Mouse (Mus musculus) midbrain, embryonic 10.5 days (tissue): ENCODE measurements around the gene Gba2. TPM values are rescaled to one million over a fixed set of nuclear protein-coding genes. Genes with fewer than 3 reads are reported as not detected.

ENCODE experiments used
- DNase-seq: peaks from one replicate; pipeline ENCODE4 v3.0.0-alpha.2; 2017; ENCODE audit warnings: low spot score
- H3K27ac ChIP-seq: fragments of 300-500 bp; sonication (generic); replicated peaks from 2 replicates; pipeline ENCODE4 v1.5.1; 2016; ENCODE audit warnings: mild to moderate bottlenecking
- H3K27me3 ChIP-seq: fragments of 300-500 bp; sonication (generic); 2 replicates; pipeline ENCODE4 v1.6.1; 2016; ENCODE audit warnings: low read depth, mild to moderate bottlenecking; ENCODE audit not compliant: poor library complexity, severe bottlenecking
- H3K36me3 ChIP-seq: fragments of 300-500 bp; sonication (generic); 2 replicates; pipeline ENCODE4 v1.6.1; 2016; ENCODE audit warnings: mild to moderate bottlenecking, moderate library complexity
- H3K4me1 ChIP-seq: fragments of 300-500 bp; sonication (generic); 2 replicates; pipeline ENCODE4 v1.6.1; 2016
- H3K4me3 ChIP-seq: fragments of 300-500 bp; sonication (generic); 2 replicates; pipeline ENCODE4 v1.5.1; 2016; ENCODE audit warnings: mild to moderate bottlenecking, moderate library complexity
- H3K9me3 ChIP-seq: fragments of 300-500 bp; sonication (generic); replicated peaks from 2 replicates; pipeline ENCODE4 v1.6.1; 2016; ENCODE audit warnings: mild to moderate bottlenecking
- WGBS: fragments of 180-500 bp; shearing (Covaris S2); methylation state at CpG from one replicate; pipeline ENCODE4 v1.1.7; 2016; 5-methylcytosine and 5-hydroxymethylcytosine counted together
- polyA plus RNA-seq: library from polyadenylated mRNA; unstranded; fragments of >200 nt; fragmentation: Nextera tagmentation; extraction: Ambion mirVana; gene quantifications from 2 replicates; pipeline ENCODE4 v1.2.1, GENCODE M21; 2016

Gba2 gene
- polyA plus RNA-seq, 1 experiment from 2014 or later, result 26.7 TPM

GRCm38 (mm10) chr4:43535628-43536027, 43.0 kb downstream of the Gba2 start:
- WGBS, result 97% methylated on average over 8 of the region's 8 CpGs

GRCm38 (mm10) chr4:43533270-43533669, 45.4 kb downstream of the Gba2 start:
- DNase-seq, result no peak
- H3K4me1 ChIP-seq, result no peaks in the 10 kb centered on the region
- 88% methylated on average over 9 of the region's 9 CpGs for WGBS
- H3K9me3 ChIP-seq, result no peaks in the 10 kb centered on the region
- no peak overlapping the region for H3K4me3 ChIP-seq
- no peaks in the 10 kb centered on the region for H3K27me3 ChIP-seq
- no peak overlapping the region for H3K27ac ChIP-seq
- peaks cover 75% of the 10 kb centered on the region for H3K36me3 ChIP-seq

More at GRCm38 (mm10) chr4:43535628-43536027, 43.0 kb downstream of the Gba2 start:
- no peaks in the 10 kb centered on the region for H3K9me3 ChIP-seq
- H3K4me3 ChIP-seq, result no peak overlapping the region
- H3K36me3 ChIP-seq, result peaks cover 98% of the 10 kb centered on the region
- no peak overlapping the region for H3K27ac ChIP-seq
- DNase-seq, result no peak
- no peaks in the 10 kb centered on the region for H3K4me1 ChIP-seq
- H3K27me3 ChIP-seq, result no peaks in the 10 kb centered on the region

GRCm38 (mm10) chr4:43530581-43530980, 48.1 kb downstream of the Gba2 start:
- Histone ChIP-seq H3K36me3 (peaks cover 49% of the 10 kb centered on the region), H3K27ac (no peak overlapping the region), H3K4me3 (no peak overlapping the region), H3K9me3 (no peaks in the 10 kb centered on the region), H3K27me3 (peaks cover 12% of the 10 kb centered on the region), H3K4me1 (no peaks in the 10 kb centered on the region)
- WGBS, result 30% methylated on average over 7 of the region's 7 CpGs
- peak; percentile 69 for DNase-seq

- no peak overlapping the region for H3K27ac ChIP-seq
- no peaks in the 10 kb centered on the region for H3K4me1 ChIP-seq
- 80% methylated on average over 8 of the region's 8 CpGs for WGBS
- H3K36me3 ChIP-seq, result peaks cover 44% of the 10 kb centered on the region
- no peaks in the 10 kb centered on the region for H3K9me3 ChIP-seq
- no peak overlapping the region for H3K4me3 ChIP-seq
- DNase-seq, result no peak
- H3K27me3 ChIP-seq, result peaks cover 17% of the 10 kb centered on the region
Measured at GRCm38 (mm10) chr4:43530081-43530501, 48.6 kb downstream of the Gba2 start.

- peaks cover 28% of the 10 kb centered on the region for H3K36me3 ChIP-seq
- DNase-seq, result no peak
- 80% methylated on average over 9 of the region's 9 CpGs for WGBS
- H3K27ac ChIP-seq, result no peak overlapping the region
- H3K27me3 ChIP-seq, result peaks cover 33% of the 10 kb centered on the region
- peaks cover 14% of the 10 kb centered on the region for H3K4me1 ChIP-seq
- H3K4me3 ChIP-seq, result no peak overlapping the region
- no peaks in the 10 kb centered on the region for H3K9me3 ChIP-seq
Measured at GRCm38 (mm10) chr4:43528487-43528886, 50.2 kb downstream of the Gba2 start.

GRCm38 (mm10) chr4:43527880-43528279, 50.8 kb downstream of the Gba2 start:
- Histone ChIP-seq H3K9me3 (no peaks in the 10 kb centered on the region), H3K27ac (no peak overlapping the region), H3K27me3 (peaks cover 39% of the 10 kb centered on the region), H3K4me3 (no peak overlapping the region), H3K36me3 (peaks cover 22% of the 10 kb centered on the region), H3K4me1 (peaks cover 20% of the 10 kb centered on the region)
- 68% methylated on average over 5 of the region's 5 CpGs for WGBS
- DNase-seq, result no peak

- Histone ChIP-seq H3K4me3 (peak overlapping the region; percentile 29), H3K4me1 (peaks cover 56% of the 10 kb centered on the region), H3K9me3 (no peaks in the 10 kb centered on the region), H3K36me3 (no peaks in the 10 kb centered on the region), H3K27ac (no peak overlapping the region), H3K27me3 (peaks cover 73% of the 10 kb centered on the region)
- peak; percentile 85 for DNase-seq
- 13% methylated on average over 6 of the region's 6 CpGs for WGBS
Measured at GRCm38 (mm10) chr4:43519956-43520355, 58.7 kb downstream of the Gba2 start.

GRCm38 (mm10) chr4:43519551-43519950, 59.1 kb downstream of the Gba2 start:
- H3K27me3 ChIP-seq, result peaks cover 71% of the 10 kb centered on the region
- 12% methylated on average over 10 of the region's 10 CpGs for WGBS
- DNase-seq, result peak; percentile 40

More at GRCm38 (mm10) chr4:43519551-43519950, 59.1 kb downstream of the Gba2 start:
- Histone ChIP-seq H3K36me3 (no peaks in the 10 kb centered on the region), H3K4me1 (peaks cover 53% of the 10 kb centered on the region), H3K4me3 (peak overlapping the region; percentile 29), H3K27ac (no peak overlapping the region), H3K9me3 (no peaks in the 10 kb centered on the region)

Other genes starting within 250 kb of the Gba2 start
- gene Rusc2, start 196.9 kb downstream of the Gba2 start, polyA plus RNA-seq, result 10.5 and 18.1 TPM in 2 replicates
- 0.14 and 0.25 TPM in 2 replicates for gene Fam166b, start 149.7 kb downstream of the Gba2 start, polyA plus RNA-seq
- 2.9 and 6.0 TPM in 2 replicates for gene Tesk1, start 136.9 kb downstream of the Gba2 start, polyA plus RNA-seq
- gene Cd72, start 124.2 kb downstream of the Gba2 start, polyA plus RNA-seq, result 1.4 and 1.8 TPM in 2 replicates
- not detected in 2 replicates for gene Sit1, start 95.1 kb downstream of the Gba2 start, polyA plus RNA-seq
- 44.8 and 48.4 TPM in 2 replicates for gene Ccdc107, start 86.0 kb downstream of the Gba2 start, polyA plus RNA-seq
- 48.5 and 52.8 TPM in 2 replicates for gene Arhgef39, start 79.2 kb downstream of the Gba2 start, polyA plus RNA-seq
- 0.67 and 0.69 TPM in 2 replicates for gene Car9, start 71.9 kb downstream of the Gba2 start, polyA plus RNA-seq
- gene Tpm2, start 55.1 kb downstream of the Gba2 start, polyA plus RNA-seq, result 41.6 and 44.5 TPM in 2 replicates
- gene Creb3, start 16.5 kb downstream of the Gba2 start, polyA plus RNA-seq, result 43.1 and 49.1 TPM in 2 replicates
- 43.3 and 47.2 TPM in 2 replicates for gene Tln1, start 16.2 kb downstream of the Gba2 start, polyA plus RNA-seq
- 20.7 and 21.0 TPM in 2 replicates for gene Rgp1, start 158 bp downstream of the Gba2 start, polyA plus RNA-seq
- gene Msmp, start 5.6 kb upstream of the Gba2 start, polyA plus RNA-seq, result 0.32 and 0.74 TPM in 2 replicates
- 11.7 and 14.3 TPM in 2 replicates for gene Npr2, start 53.1 kb upstream of the Gba2 start, polyA plus RNA-seq
- gene Spag8, start 74.7 kb upstream of the Gba2 start, polyA plus RNA-seq, result 3.0 and 4.3 TPM in 2 replicates
- gene Hint2, start 77.6 kb upstream of the Gba2 start, polyA plus RNA-seq, result 75.5 and 79.3 TPM in 2 replicates
- gene Tmem8b, start 90.1 kb upstream of the Gba2 start, polyA plus RNA-seq, result 4.6 and 7.2 TPM in 2 replicates
- 1.6 and 2.1 TPM in 2 replicates for gene Fam221b, start 90.3 kb upstream of the Gba2 start, polyA plus RNA-seq
- not detected in 2 replicates for gene Olfr70, start 121.9 kb upstream of the Gba2 start, polyA plus RNA-seq
- gene Olfr71, start 131.4 kb upstream of the Gba2 start, polyA plus RNA-seq, result not detected in 2 replicates
- 0.21 TPM in 1 of 2 replicates, not detected in the other for gene Hrct1, start 148.3 kb upstream of the Gba2 start, polyA plus RNA-seq
- gene Spaar, start 151.2 kb upstream of the Gba2 start, polyA plus RNA-seq, result 0.02 TPM in 1 of 2 replicates, not detected in the other
- not detected in 2 replicates for gene Olfr159, start 192.1 kb upstream of the Gba2 start, polyA plus RNA-seq
- gene Olfr156, start 245.0 kb upstream of the Gba2 start, polyA plus RNA-seq, result not detected in 2 replicates